Mouse (Mus musculus): ENCODE measurements around the gene Gm49325. TPM values are rescaled to one million over a fixed set of nuclear protein-coding genes. Genes with fewer than 3 reads are reported as not detected.

Gene Gm49325
- total and polyA plus RNA-seq, 3 experiments, result not detected

DNA sequence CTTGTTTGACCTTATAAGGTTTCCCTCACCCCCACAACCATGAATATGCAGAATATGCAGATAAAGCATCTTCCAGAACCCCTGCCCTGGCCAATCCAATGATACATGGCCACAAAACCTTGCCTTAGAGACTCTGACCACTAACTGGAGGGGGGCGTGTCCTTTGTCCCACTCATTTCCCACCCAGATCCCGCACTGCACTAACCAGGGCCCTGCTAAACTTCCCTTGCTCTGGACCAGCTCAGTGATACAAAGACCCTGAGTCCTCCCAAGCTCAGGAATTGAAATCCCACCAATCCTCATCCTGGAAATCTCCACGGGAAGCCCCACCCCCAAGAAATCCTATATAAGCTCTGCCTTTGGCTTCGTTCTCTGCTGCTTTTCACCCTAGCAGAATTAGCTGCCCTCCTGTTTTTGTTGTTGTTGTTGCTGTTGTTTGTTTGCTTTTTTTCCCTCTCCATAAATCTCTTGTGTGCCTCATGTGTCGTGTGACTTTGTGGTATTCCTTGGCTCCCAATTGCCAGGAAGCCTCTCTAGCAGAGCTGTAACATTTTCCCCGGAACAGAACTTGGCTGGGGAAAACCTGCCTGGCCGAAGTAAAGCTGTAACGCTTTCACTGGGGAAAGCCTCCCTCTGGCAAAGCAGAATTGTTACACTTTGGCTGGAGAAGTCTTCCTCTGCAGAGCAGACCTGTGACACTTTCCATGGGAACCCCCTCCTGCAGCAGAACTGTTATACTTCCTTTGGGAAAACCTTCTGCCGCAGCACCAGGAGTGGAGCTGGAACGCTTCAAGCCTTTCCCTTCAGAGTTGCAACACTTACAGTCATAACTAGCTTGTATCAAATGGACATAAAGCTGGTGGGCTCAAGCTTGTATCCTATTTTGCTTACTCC, 25.7 kb upstream of the Gm49325 start:
- peaks cover 3% of the 10 kb centered on the region; the same call in 1 of the 2 replicates for H3K27me3 ChIP-seq (ENCODE audit: insufficient read depth, low read length)
- peaks cover 47% of the 10 kb centered on the region for H3K4me1 ChIP-seq (ENCODE audit: insufficient read depth, low read depth, low read length)
- H3K36me3 ChIP-seq (replicated peaks), result peaks cover 13% of the 10 kb centered on the region
- TF ChIP-seq CTCF (IDR thresholded peaks at IDR 0.05; ENCODE audit: low read depth, low read length), result no peak
- TF ChIP-seq GATA1 (IDR thresholded peaks at IDR 0.05; ENCODE audit: borderline replicate concordance, low read length), result no peak
- no peak for TF ChIP-seq GATA2 (IDR thresholded peaks at IDR 0.05; ENCODE audit: borderline replicate concordance, low read depth, low read length)
- no peak for TF ChIP-seq TAL1 (conservative IDR thresholded peaks at IDR 0.05; ENCODE audit: low read depth, low read length)
- DNase-seq (ENCODE audit: low spot score) (no peak), ATAC-seq (ENCODE audit: extremely low read depth, insufficient number of reproducible peaks, low FRiP score, poor library complexity, severe bottlenecking) (no peak)
- no peak overlapping the region for H3K4me3 ChIP-seq (ENCODE audit: low read depth, low read length)
- no peaks in the 10 kb centered on the region for H3K9me3 ChIP-seq (replicated peaks)

DNA sequence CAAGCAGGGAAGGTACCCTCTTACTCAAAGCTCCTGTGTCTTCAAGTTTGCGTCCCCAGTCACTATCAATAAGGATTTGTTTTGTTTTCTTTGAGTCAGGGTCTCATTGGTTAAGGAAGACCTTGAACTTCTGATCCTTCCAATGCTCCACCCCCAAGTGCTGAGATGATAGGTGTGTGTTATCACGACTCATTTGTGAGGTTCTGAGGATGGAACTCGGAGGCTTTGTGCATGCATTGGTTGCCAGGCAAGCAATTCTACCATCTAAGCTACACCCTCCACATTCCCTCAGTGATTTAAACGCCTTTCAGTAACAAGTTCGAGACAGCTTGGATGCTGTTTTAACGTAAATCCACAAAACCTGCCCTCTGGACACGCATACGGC, 25.0 kb upstream of the Gm49325 start:
- Histone ChIP-seq H3K9me3 (replicated peaks) (no peaks in the 10 kb centered on the region), H3K36me3 (replicated peaks) (peaks cover 19% of the 10 kb centered on the region), H3K27me3 (ENCODE audit: insufficient read depth, low read length) (peaks cover 3% of the 10 kb centered on the region; the same call in 1 of the 2 replicates), H3K4me1 (ENCODE audit: insufficient read depth, low read depth, low read length) (peaks cover 54% of the 10 kb centered on the region), H3K4me3 (ENCODE audit: low read depth, low read length) (peak overlapping the region; percentile 87)
- no peak for TF ChIP-seq GATA1 (IDR thresholded peaks at IDR 0.05; ENCODE audit: borderline replicate concordance, low read length)
- TF ChIP-seq POLR2AphosphoS5 (IDR thresholded peaks at IDR 0.05; ENCODE audit: insufficient replicate concordance, low read depth, low read length), result no peak
- no peak for TF ChIP-seq CTCF (IDR thresholded peaks at IDR 0.05; ENCODE audit: low read depth, low read length)
- no peak for TF ChIP-seq GATA2 (IDR thresholded peaks at IDR 0.05; ENCODE audit: borderline replicate concordance, low read depth, low read length)
- TF ChIP-seq TAL1 (conservative IDR thresholded peaks at IDR 0.05; ENCODE audit: low read depth, low read length), result no peak
- no peak for DNase-seq (ENCODE audit: low spot score)
- ATAC-seq (ENCODE audit: extremely low read depth, insufficient number of reproducible peaks, low FRiP score, poor library complexity, severe bottlenecking), result no peak

DNA sequence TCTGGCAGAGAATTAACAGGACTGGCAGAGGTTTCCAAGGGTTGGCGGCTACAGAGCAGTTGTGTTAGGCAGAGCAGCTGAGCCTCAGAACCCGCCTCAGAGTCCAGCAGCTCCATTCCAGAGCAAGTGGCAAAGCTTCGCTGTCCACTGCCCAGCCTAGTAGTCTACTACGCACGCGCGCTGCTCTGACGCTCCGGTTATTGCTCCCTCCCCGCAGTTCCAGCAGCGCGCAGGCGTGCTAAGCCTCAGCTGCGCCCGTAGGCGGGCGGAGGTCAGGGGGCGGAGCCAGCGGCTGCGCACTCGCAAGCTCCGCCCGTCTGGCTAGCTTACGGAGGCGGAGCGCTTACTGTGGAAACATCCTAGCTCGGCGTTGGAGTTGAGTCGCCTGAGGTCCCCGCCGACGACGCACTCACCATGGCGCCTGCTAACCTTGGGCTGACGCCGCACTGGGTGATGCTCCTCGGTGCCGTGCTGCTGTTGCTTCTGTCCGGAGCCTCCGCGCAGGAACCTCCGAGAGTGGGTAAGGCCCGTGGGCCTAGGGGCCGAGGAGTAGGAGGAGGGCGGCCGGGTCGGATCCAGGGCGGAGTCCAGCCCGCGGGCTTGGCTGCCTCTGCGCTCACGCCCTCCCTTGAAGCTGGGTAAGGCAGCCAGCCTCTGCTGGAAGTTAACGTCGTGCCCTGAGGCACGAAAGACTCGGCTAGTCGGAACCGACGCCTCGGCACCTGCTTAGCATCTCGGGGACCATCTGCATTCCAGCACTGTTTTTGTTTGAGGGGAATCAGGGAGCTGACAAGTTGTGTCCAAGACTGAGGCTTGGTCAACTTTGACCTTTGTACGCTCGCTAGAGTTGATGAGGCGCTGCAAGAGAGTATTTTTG, 24.4 kb upstream of the Gm49325 start, which contains the start of gene Pttg1ip:
Pttg1ip (plus strand) TSS at position 313 of the 877 bp plus-strand sequence.
- H3K4me1 ChIP-seq (ENCODE audit: insufficient read depth, low read depth, low read length), result peaks cover 61% of the 10 kb centered on the region
- no peaks in the 10 kb centered on the region for H3K9me3 ChIP-seq (replicated peaks)
- ATAC-seq (ENCODE audit: extremely low read depth, insufficient number of reproducible peaks, low FRiP score, poor library complexity, severe bottlenecking) (peak; percentile 73), DNase-seq (ENCODE audit: low spot score) (peak; percentile 85)
- H3K36me3 ChIP-seq (replicated peaks), result peaks cover 26% of the 10 kb centered on the region
- no peak for TF ChIP-seq GATA1 (IDR thresholded peaks at IDR 0.05; ENCODE audit: borderline replicate concordance, low read length)
- TF ChIP-seq TAL1 (conservative IDR thresholded peaks at IDR 0.05; ENCODE audit: low read depth, low read length), result no peak
- no peak for TF ChIP-seq POLR2AphosphoS5 (IDR thresholded peaks at IDR 0.05; ENCODE audit: insufficient replicate concordance, low read depth, low read length)
- no peak for TF ChIP-seq CTCF (IDR thresholded peaks at IDR 0.05; ENCODE audit: low read depth, low read length)
- no peak for TF ChIP-seq GATA2 (IDR thresholded peaks at IDR 0.05; ENCODE audit: borderline replicate concordance, low read depth, low read length)
- peaks cover 3% of the 10 kb centered on the region; the same call in 1 of the 2 replicates for H3K27me3 ChIP-seq (ENCODE audit: insufficient read depth, low read length)
- peak within 1 kb of the TSS; percentile 87 for H3K4me3 ChIP-seq (ENCODE audit: low read depth, low read length)

DNA sequence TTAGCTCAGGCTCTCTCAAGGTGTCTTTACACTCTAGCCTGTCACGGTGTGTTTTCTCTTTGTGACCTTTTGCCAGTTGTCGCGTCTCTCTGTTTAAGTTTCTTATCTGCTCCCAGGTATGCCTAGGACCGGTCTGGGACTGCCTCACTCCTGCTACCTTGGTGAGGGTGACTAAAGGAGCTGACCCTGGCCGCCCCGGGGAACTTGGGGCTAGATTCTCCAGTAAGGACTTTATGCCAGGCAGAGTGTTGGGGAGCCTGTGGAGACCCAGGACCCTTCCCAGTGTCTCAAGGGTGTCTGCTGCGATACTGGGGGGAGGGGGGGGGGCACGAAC, 23.7 kb upstream of the Gm49325 start:
- H3K36me3 ChIP-seq (replicated peaks), result peaks cover 32% of the 10 kb centered on the region
- ATAC-seq (ENCODE audit: extremely low read depth, insufficient number of reproducible peaks, low FRiP score, poor library complexity, severe bottlenecking) (no peak), DNase-seq (ENCODE audit: low spot score) (no peak)
- H3K4me3 ChIP-seq (ENCODE audit: low read depth, low read length), result peak overlapping the region; percentile 87
- H3K4me1 ChIP-seq (ENCODE audit: insufficient read depth, low read depth, low read length), result peaks cover 67% of the 10 kb centered on the region
- no peaks in the 10 kb centered on the region for H3K9me3 ChIP-seq (replicated peaks)
- H3K27me3 ChIP-seq (ENCODE audit: insufficient read depth, low read length), result peaks cover 3% of the 10 kb centered on the region; the same call in 1 of the 2 replicates
- TF ChIP-seq POLR2AphosphoS5 (IDR thresholded peaks at IDR 0.05; ENCODE audit: insufficient replicate concordance, low read depth, low read length) (no peak), GATA2 (IDR thresholded peaks at IDR 0.05; ENCODE audit: borderline replicate concordance, low read depth, low read length) (no peak), GATA1 (IDR thresholded peaks at IDR 0.05; ENCODE audit: borderline replicate concordance, low read length) (no peak), CTCF (IDR thresholded peaks at IDR 0.05; ENCODE audit: low read depth, low read length) (no peak), TAL1 (conservative IDR thresholded peaks at IDR 0.05; ENCODE audit: low read depth, low read length) (no peak)

DNA sequence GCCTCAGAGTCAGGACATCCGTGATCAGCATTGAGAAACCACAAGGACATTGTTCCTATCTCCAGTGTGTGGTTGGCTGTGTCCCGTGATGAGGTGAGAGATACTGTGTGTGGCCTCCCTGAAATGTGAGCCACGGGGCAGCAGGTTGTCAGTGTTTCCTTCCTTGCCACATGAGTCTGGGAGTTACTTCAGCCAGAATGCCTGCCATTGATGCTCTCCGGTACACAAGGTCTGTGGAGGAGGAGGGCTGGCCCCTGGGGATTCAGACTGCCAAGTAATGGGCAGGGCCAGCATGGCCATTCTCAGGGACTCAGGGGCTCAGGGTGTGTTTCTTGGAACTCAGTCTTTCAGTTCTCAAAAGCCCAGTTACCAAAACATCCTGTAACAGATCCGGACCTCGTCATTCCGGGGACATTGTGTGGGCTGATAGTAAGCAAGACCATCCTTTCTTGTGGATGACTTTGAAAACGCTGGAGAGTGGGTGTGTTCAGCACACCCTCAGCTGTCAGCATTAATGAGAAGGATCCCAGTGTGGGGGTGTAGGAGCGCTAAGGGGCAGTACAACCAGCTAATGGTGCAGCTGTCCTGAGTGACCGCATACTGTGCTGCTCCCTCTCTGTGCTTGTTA, 22.1 kb upstream of the Gm49325 start:
- Histone ChIP-seq H3K27me3 (ENCODE audit: insufficient read depth, low read length) (no peaks in the 10 kb centered on the region), H3K9me3 (replicated peaks) (no peaks in the 10 kb centered on the region), H3K36me3 (replicated peaks) (peaks cover 48% of the 10 kb centered on the region), H3K4me1 (ENCODE audit: insufficient read depth, low read depth, low read length) (peaks cover 82% of the 10 kb centered on the region), H3K4me3 (ENCODE audit: low read depth, low read length) (peak overlapping the region; percentile 63)
- DNase-seq (ENCODE audit: low spot score), result peak; percentile 72
- ATAC-seq (ENCODE audit: extremely low read depth, insufficient number of reproducible peaks, low FRiP score, poor library complexity, severe bottlenecking), result peak; percentile 68
- TF ChIP-seq CTCF (IDR thresholded peaks at IDR 0.05; ENCODE audit: low read depth, low read length), result no peak
- TF ChIP-seq TAL1 (conservative IDR thresholded peaks at IDR 0.05; ENCODE audit: low read depth, low read length), result no peak
- no peak for TF ChIP-seq POLR2AphosphoS5 (IDR thresholded peaks at IDR 0.05; ENCODE audit: insufficient replicate concordance, low read depth, low read length)
- TF ChIP-seq GATA1 (IDR thresholded peaks at IDR 0.05; ENCODE audit: borderline replicate concordance, low read length), result no peak

Measured in G1E (cell line).